Mouse (Mus musculus) embryonic fibroblast, embryonic 13.5 days (primary cell): ENCODE data around the gene Lef1. TPM values are rescaled to one million over a fixed set of nuclear protein-coding genes. Genes with fewer than 3 reads are reported as not detected.

ENCODE experiments used
- H3K27ac ChIP-seq: 2 replicates; pipeline ENCODE4 v1.5.1; 2012; ENCODE audit warnings: low read length, control low read depth, inconsistent platforms; ENCODE audit not compliant: insufficient read depth
- H3K4me1 ChIP-seq: 2 replicates; pipeline ENCODE4 v1.6.1; 2011; ENCODE audit warnings: low read length; ENCODE audit not compliant: control insufficient read depth, insufficient read depth
- H3K4me3 ChIP-seq: 2 replicates; pipeline ENCODE4 v1.5.1; 2011; ENCODE audit warnings: mild to moderate bottlenecking, control low read depth, low read length; ENCODE audit not compliant: insufficient read depth
- CTCF ChIP-seq: IDR thresholded peaks from 2 replicates; pipeline ENCODE4 v1.5.1; 2011; ENCODE audit warnings: mild to moderate bottlenecking, control low read depth, low read length, moderate library complexity, borderline replicate concordance; ENCODE audit not compliant: insufficient read depth
- POLR2A ChIP-seq: IDR thresholded peaks from 2 replicates; pipeline ENCODE4 v1.6.1; 2011; ENCODE audit warnings: low read depth, mild to moderate bottlenecking, control low read depth, low read length, moderate library complexity
- polyA plus RNA-seq: library from polyadenylated mRNA; stranded (reverse); fragments of >200 nt; gene quantifications from 2 replicates; pipeline ENCODE4 v1.2.4, GENCODE M21; 2011; ENCODE audit warnings: low read depth; ENCODE audit not compliant: missing spikeins, insufficient read length

Lef1 gene
- polyA plus RNA-seq, 1 experiment, result 1.7 TPM

DNA sequence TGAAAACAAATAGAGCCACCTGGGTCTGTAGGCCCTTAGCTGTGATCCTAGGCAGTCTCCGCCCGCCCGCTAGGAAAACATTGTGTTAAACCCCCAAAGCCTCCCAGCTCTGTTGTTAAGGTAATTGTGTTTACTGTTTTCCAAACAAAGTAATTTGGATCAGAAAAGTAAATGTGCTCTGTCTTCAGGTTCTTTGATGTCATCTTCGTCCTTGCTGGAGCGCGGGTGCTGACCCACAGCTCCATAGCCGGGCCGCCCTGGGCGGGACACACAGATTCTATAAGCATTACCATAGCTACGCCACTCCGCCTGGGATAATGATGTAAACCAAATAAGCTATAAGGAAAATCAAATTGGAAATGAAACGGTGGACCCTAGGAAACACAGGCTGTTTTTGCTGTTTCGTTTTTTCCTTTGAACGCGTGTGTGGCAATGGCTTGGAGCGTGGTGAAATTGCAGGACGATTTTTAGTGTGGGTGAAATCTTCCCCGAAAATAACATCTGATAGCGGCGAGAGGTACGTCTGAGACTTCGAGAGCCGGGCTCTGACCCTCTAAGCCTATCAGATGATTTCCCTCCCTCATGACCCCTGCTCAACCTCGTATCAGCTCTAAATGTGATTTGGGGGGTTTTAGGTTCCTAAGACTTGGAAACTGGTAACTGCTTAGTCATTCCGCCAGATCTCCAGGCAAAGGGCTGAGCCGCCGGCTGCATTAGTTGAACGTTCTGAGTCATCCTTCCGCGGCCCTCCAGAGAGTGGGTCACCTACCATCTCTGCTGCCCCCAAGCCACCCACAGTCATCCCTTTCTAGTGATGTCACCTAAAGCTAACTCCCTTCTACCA is 25.3 kb upstream of the Lef1 start:
- Histone ChIP-seq H3K4me3 (no peak overlapping the region), H3K4me1 (peaks cover 6% of the 10 kb centered on the region), H3K27ac (peak overlapping the region; percentile 77)
- TF ChIP-seq POLR2A (no peak), CTCF (no peak)

DNA sequence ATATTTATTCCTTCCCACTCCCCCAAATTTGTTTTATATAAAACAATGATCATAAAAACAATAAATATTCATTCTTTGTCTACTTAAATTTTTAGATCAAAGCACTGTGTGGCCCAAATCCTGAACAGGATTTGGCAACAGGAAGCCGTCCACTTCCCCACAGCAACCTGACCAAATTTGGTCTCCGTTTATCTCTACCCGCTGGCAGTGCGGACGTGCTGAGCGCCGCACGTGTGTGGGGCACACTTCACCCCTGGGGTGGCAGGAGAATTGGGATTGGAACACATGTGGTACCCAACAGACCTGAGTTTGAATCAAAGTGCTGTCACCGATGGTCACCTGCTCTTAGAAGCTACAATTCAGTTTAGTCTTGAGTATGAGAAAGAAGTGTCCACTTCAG is 24.3 kb upstream of the Lef1 start:
- H3K4me3 ChIP-seq, result no peak overlapping the region
- H3K27ac ChIP-seq, result no peak overlapping the region
- peaks cover 6% of the 10 kb centered on the region for H3K4me1 ChIP-seq
- TF ChIP-seq CTCF, result no peak
- no peak for TF ChIP-seq POLR2A

DNA sequence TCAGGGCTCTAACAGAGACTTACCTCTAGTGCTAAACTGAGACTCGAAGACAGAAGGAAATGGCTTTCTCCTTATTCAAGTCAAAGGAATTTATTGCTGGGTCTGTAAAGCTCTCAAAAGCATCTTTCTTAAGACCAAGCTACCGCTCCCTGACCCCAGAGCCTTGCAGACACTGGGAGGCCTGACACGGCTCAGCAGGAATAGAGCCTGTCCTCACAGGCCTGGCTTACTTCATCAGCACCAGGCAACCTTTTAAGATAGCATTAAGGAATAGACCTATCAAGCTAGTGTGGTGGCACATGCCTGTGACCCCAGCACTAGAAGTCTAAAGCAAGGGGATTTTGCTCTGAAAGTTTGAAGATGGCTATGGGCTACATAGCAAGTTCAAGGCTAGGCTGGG is 20.6 kb upstream of the Lef1 start:
- H3K27ac ChIP-seq, result no peak overlapping the region
- TF ChIP-seq CTCF (no peak), POLR2A (no peak)
- no peak overlapping the region for H3K4me3 ChIP-seq
- peaks cover 6% of the 10 kb centered on the region for H3K4me1 ChIP-seq

DNA sequence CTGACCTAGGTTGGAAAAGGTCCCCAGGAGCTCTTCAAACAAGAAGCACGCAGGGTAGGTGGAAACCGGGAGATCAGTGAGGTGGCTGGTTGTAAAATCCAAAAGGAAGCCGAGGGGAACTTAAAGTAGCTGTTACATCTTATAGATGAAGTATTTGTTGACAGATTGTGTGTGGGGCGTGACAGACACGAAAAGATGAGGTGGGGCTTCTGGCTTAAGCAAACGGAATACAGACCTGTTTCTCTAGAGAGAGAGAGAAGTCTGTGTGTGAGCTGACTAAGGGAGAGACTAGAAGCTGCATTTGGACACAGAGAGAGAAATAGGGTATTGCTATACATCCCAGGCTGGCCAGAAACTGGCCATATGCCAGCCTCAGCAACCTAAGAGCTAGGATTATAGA is 18.2 kb upstream of the Lef1 start:
- H3K4me3 ChIP-seq, result no peak overlapping the region
- TF ChIP-seq CTCF, result no peak
- TF ChIP-seq POLR2A, result no peak
- no peaks in the 10 kb centered on the region for H3K4me1 ChIP-seq
- no peak overlapping the region for H3K27ac ChIP-seq

DNA sequence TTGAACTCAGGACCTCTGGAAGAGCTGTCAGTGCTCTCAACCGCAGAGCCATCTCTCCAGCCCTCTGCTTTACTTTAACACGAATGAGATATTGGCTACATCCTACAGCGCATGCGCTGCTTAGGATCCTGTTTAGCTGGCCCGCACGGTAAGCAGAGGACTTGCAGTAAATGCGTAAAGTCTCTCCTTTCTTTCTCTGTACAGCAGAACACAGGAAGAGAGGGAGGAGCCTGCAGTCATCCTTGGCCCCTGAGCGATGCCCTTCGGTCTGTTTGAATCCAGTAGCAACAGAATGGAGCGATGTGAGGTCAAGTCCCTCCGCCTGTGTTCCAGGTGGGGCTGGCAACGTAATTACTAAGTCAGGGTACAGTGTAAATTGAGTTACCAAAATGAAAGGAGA is 16.5 kb upstream of the Lef1 start:
- H3K4me3 ChIP-seq, result no peak overlapping the region
- TF ChIP-seq CTCF (no peak), POLR2A (no peak)
- H3K27ac ChIP-seq, result no peak overlapping the region
- no peaks in the 10 kb centered on the region for H3K4me1 ChIP-seq

DNA sequence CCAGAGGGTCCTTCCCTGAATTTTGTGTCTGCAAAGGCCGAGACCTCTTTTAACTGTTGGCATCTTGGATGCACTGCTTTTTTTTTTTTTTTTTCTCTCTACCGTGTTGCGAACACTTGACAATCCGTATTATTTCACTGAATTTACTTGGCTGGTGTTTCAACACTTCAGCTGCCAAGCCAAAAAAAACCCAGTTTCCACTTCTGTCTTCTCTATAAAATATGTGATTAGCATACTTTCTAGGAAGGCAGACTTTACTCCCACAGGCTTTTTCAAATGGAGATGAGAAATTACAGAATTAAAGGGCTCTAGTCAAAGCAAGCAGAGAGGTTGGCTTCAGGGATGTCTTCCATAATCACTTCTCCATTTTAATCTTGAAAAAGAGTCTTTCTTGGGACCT is 14.2 kb upstream of the Lef1 start:
- no peak for TF ChIP-seq CTCF
- no peak for TF ChIP-seq POLR2A
- no peak overlapping the region for H3K4me3 ChIP-seq
- H3K27ac ChIP-seq, result no peak overlapping the region
- no peaks in the 10 kb centered on the region for H3K4me1 ChIP-seq

DNA sequence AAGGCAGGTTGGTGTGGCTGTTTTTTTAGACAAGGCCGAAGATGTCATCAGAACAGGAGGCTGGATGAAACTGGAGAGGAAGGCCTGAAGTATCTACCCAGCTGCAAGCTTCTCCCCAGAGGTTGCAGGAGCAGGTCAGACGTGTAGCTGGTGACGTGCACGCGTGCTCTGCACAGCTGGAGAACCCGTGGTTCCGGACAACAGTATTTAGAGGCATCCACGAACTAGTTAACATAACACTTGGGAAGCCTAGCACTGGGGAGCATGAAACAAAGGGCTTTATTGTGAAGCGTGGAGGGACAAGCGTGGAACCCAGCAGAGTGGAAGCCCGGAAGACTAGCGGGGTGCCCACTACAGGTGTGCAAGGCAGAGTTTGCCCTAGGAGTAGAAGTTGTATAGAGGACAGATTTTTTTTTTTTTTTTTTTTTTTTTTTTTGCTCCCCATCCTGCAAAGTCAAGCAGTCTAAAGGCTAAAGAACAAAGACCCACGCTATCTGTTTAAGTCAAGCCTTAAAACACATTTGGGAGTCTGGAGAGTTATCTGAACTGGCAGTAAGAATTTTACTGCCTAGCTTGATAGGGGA is 8.0 kb upstream of the Lef1 start:
- no peak for TF ChIP-seq POLR2A
- TF ChIP-seq CTCF, result no peak
- Histone ChIP-seq H3K4me3 (no peak overlapping the region), H3K4me1 (no peaks in the 10 kb centered on the region), H3K27ac (no peak overlapping the region)

DNA sequence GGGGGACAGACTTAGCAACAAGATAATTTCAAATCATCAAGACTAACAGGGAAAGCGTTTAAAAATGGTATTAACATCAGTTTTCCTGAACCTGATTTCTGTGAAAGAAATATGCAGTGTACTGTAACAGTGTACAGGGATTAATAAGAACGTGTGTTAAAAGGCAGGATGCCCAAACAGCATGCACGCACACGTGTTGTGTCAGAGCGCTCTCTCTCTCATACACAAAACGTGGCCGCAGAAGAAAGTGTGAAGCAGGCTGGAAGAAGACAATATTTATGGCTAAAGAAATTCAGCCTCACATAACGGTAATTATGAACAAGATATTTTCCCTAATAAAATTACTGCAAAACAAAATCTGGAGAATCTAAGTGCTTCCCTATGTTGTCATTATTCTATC is 4.9 kb upstream of the Lef1 start:
- peaks cover 4% of the 10 kb centered on the region; the same call in 1 of the 2 replicates for H3K4me1 ChIP-seq
- no peak overlapping the region for H3K27ac ChIP-seq
- TF ChIP-seq CTCF (no peak), POLR2A (no peak)
- H3K4me3 ChIP-seq, result no peak overlapping the region

DNA sequence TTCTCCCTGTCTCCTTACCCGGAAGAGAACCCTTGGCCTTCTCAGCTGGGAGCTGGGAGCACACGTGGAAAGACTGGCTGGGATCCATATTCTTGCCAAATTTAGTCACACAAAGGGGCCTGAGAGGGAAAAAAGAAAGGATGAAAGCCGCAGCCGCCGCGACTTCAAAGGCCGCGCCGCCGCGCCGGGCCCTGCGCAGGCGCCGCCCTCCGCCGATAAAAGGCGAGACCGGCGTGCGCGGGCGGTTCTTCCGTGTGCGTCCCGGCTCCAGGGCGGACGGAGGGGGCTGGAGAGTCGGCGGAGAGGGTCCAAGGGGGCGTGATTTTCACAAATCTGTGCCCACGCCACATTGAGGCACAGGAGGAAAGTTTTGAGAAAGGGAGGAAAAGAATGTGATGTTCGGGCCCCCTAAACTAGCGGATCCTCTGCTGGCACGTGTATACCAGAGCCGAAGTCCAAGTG is 4.3 kb upstream of the Lef1 start:
- Histone ChIP-seq H3K4me1 (peaks cover 4% of the 10 kb centered on the region; the same call in 1 of the 2 replicates), H3K27ac (no peak overlapping the region), H3K4me3 (peak overlapping the region; percentile 13)
- TF ChIP-seq POLR2A (no peak), CTCF (no peak)
